Mouse (Mus musculus): ENCODE results near the gene Trim29.

Trim29 gene

DNA sequence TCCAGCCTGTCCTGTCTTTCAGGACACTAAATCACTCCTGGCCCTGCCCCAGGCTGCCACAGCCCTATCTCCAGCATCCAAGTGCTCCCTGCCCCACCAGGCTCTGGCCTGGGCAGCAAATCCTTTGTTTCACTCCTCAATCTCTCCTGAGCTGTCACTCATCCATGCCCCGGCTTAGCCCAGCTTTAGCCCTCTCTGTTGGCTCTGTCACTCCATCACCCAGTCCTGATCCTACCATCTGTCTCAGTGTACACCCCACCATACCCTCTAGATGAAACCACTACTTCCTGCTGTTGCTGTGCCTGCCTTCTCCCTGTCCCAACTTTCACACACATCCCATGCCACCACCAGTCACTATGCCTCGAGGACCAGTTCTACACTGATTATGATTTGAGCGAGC, 73.8 kb downstream of the Trim29 start:
- no peak for DNase-seq (ENCODE audit: low read depth, low spot score)
